Mouse (Mus musculus) kidney, postnatal 4 days (tissue): Measurements from ENCODE around the gene Mgat2.

ENCODE experiments used
- DNase-seq, 2 experiments: peaks; one replicate each; pipeline ENCODE4 v3.0.0; 2021; ENCODE audit warnings: mixed read lengths in 2 of 2

Mgat2 gene

DNA sequence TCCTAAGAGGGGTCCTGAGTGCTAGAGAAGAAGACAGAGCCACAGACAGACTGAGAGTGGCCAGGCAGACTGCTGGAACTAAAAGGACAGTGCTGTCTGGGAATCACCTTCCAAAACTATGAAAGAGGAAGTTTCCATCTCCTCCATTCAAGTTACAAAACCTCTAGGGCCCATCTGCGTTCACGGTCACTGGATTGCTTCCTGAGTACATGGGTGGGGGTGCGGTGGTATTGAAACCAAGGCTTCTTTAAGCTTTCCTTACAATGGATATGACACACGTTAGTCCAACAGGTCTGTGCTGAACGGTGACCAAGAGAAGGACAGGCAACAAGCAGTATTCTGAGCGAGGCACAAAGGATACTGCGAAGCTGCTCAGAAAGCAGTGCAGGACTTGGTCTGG, 30.4 kb downstream of the Mgat2 start:
- no peak for DNase-seq

DNA sequence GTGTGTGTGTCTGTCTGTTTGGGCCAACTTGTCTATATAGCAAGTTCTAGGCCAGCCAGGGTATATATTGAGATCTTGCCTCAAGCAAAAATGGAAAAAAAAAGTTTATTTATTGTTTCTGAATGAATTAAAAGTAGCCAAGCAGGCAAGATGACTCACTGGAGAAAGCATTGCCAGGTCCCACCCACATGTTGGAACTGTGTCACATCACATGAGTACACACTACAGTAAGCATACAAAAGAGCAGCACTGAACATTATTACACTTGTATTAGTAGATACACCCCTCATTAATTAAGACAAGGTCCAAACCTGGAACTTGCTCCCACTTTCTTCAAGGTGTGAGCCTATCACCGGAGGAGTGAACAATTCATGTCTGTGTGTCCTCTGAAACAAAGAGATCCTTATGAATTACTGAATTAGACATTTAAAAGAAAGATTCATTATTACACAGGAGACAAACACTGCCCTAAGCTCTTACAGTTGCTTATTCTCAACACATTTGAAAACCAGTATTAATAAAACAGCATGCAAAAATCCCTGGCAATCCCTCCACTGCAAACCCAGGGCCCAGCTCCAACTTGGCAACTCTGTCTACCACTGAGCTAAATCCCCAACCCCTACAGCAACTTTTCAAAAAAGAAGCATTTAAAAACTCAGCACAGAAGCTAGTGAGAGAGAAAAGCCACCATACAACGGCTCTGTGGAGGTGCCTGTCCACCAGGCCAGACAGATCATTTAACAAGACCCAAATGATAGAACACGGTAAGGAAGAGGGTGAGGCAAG, 31.2 kb downstream of the Mgat2 start:
- no peak for DNase-seq

GRCm38 (mm10) chr12:69216587-69216986, 32.6 kb downstream of the Mgat2 start:
- no peak for DNase-seq

GRCm38 (mm10) chr12:69220613-69221277, 36.8 kb downstream of the Mgat2 start:
- peak; percentile 52 to 68 for DNase-seq

GRCm38 (mm10) chr12:69227776-69228466, 44.0 kb downstream of the Mgat2 start, which contains the start of gene Pole2:
Gene Pole2 (minus strand): TSS chr12:69228195.
- DNase-seq = peak; percentile 95

DNA sequence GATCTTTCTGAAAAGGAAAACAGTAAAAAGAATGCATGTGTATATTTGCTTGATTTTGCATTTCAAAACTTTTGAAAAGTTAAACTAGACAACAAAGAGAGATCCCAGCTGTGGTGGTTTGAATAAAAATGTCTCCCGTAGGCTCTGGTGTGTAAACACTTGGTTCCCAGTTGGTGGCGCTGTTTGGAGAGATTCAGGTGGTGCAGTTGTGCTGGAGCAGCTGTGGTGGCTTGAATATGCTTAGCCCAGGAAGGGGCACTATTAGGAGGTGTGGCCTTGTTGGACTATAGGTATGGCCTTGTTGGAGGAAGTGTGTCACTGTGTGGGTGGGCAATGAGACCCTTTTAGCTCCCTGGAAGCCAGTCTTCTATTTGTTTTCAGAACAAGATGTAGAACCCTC, 45.3 kb downstream of the Mgat2 start:
- peak; percentile 36 to 49 for DNase-seq

DNA sequence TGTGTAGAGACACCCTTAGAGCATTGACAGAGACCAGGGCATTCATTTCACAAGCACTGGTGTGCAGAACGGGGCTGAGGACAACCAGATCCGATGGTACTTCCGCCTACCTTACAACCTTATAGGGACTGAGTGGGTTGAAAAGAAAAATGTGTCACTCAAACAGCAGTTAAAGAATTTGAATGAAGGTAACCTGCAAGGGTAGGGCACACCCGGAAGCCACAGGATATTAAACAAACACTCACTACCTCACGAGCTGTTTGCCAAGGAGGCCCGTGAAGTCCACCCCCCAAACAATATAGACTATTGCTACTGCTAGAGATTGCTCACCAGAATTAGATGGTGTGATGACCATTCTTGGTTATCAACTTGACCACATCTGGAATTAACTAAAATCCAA, 51.8 kb downstream of the Mgat2 start:
- no peak for DNase-seq
